Mouse (Mus musculus): ENCODE measurements at regions not wholly inside any gene's neighbourhood (a gene's known extent, or its start where the extent isn't known, plus 50 kb on each side); places are given as distances from the start of the nearest gene placed in this dataset.
A peak's percentile ranks its signal among the peaks of the same experiment; 100 is the strongest.

DNA sequence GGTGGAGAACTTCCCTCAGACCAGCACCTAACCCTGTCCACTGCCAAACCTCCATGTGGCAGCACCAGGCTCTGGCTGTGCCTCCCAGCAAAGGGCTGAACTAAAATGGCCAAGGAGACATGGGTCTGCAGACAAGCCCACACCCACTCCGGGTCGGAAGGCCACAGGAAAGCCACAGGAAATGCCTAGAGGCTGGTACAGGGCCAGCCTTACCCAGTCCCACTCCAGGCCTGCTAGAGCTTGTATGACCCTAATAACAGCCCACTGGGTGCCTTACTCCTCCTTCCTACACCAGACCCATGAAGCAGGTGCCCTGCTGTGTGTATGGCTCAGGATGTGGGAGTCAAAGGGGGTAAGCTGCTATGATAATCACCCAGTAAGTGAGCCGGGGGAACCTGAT lies 63.4 kb upstream of the Ttc34 start:
- no peaks in the 10 kb centered on the region for H3K36me3 ChIP-seq (replicated peaks; ENCODE audit: control insufficient read depth, insufficient read depth)
- ATAC-seq (ENCODE audit: low FRiP score) (no peak), DNase-seq (ENCODE audit: low spot score) (no peak)
- 84% methylated on average over 3 of the region's 3 CpGs for WGBS
- no peak overlapping the region for H3K9ac ChIP-seq
- H3K4me3 ChIP-seq (replicated peaks; ENCODE audit: low read length) = no peak overlapping the region
- H3K4me2 ChIP-seq (replicated peaks) = no peak overlapping the region
- H3K4me1 ChIP-seq (replicated peaks; ENCODE audit: control insufficient read depth, insufficient read depth, low read length) = 0 out of 2 replicates have a peak, but pooled peaks cover 4% of the 10 kb centered on the region
- no peaks in the 10 kb centered on the region for H3K27me3 ChIP-seq (ENCODE audit: control insufficient read depth, insufficient read depth, low read length)
- no peaks in the 10 kb centered on the region for H3K9me3 ChIP-seq (ENCODE audit: control insufficient read depth, low read length)
- H3K27ac ChIP-seq = no peak overlapping the region

DNA sequence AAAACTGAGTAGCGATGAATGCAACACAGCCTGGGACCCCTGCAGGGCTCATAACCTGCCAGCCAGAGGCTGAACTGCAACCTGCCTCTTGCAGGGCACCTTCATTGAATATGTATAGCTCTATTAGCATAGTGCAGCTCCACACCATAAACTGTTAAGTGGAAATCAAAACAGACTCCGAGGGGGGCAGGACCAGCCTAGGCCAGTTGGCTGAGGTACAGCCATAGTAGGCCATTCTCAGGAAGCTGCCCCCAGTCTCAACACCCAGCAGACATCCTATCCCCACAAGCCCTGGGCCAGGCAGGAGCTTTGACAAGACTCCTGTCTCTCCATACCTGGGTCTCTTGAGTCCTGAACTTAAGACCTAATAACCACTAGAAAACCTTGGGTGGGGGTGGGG lies 62.9 kb upstream of the Ttc34 start:
- Histone ChIP-seq H3K9me3 (ENCODE audit: control insufficient read depth, low read length) (no peaks in the 10 kb centered on the region), H3K4me1 (replicated peaks; ENCODE audit: control insufficient read depth, insufficient read depth, low read length) (0 out of 2 replicates have a peak, but pooled peaks cover 4% of the 10 kb centered on the region), H3K4me3 (replicated peaks; ENCODE audit: low read length) (no peak overlapping the region), H3K9ac (no peak overlapping the region), H3K27ac (no peak overlapping the region), H3K4me2 (replicated peaks) (no peak overlapping the region), H3K27me3 (ENCODE audit: control insufficient read depth, insufficient read depth, low read length) (no peaks in the 10 kb centered on the region), H3K36me3 (replicated peaks; ENCODE audit: control insufficient read depth, insufficient read depth) (no peaks in the 10 kb centered on the region)
- 45% methylated on average over 2 of the region's 2 CpGs for WGBS
- ATAC-seq (ENCODE audit: low FRiP score) (no peak), DNase-seq (ENCODE audit: low spot score) (no peak)

DNA sequence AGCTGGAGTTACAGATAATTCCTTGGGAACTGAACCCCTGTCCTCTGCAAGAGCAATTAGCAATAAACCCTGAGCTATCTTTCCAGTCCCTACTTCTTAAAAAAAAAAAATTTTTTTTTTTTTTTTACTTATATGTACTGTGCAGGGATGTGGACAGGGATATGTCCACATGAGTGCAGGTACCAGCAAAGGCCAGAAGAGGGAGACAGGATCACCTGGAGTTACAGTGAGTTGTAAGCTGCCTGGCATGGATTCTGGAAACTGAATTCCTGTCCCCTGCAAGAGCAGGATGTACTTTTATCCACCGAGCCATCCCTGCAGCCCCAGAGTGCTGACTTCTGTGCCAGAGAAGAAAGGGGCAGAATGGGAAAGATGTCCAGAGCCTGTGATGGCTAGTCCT lies 58.4 kb upstream of the Ttc34 start:
- DNase-seq (ENCODE audit: low spot score) (no peak), ATAC-seq (ENCODE audit: low FRiP score) (no peak)
- Histone ChIP-seq H3K4me2 (replicated peaks) (no peak overlapping the region), H3K9me3 (ENCODE audit: control insufficient read depth, low read length) (no peaks in the 10 kb centered on the region), H3K4me3 (replicated peaks; ENCODE audit: low read length) (no peak overlapping the region), H3K4me1 (replicated peaks; ENCODE audit: control insufficient read depth, insufficient read depth, low read length) (peaks cover 12% of the 10 kb centered on the region), H3K9ac (no peak overlapping the region), H3K36me3 (replicated peaks; ENCODE audit: control insufficient read depth, insufficient read depth) (no peaks in the 10 kb centered on the region), H3K27ac (no peak overlapping the region), H3K27me3 (ENCODE audit: control insufficient read depth, insufficient read depth, low read length) (no peaks in the 10 kb centered on the region)
- 100% methylated on average over 1 of the region's 1 CpGs for WGBS

DNA sequence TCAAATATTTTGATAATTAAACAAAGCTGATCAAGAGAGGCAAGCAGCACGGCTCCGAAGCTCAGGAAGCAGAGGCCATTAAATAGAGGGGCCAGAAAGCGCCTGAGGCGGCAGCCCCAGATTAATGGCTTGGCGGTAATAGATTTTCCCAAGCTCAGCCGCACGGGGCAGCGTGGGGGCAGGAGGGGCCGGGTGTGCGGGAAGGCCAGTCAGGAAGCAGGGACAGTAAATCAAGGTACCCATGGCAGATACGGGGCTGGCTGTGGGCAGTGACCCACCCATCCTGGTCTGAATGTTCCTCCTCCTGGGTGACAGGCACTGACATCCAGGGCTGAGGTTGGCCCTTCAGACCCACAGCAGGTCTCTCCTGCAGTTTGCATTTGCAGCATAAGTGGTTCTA lies 55.9 kb upstream of the Ttc34 start:
- H3K36me3 ChIP-seq (replicated peaks; ENCODE audit: control insufficient read depth, insufficient read depth) = no peaks in the 10 kb centered on the region
- ATAC-seq (ENCODE audit: low FRiP score) (no peak), DNase-seq (ENCODE audit: low spot score) (peak; percentile 55)
- H3K4me1 ChIP-seq (replicated peaks; ENCODE audit: control insufficient read depth, insufficient read depth, low read length) = peaks cover 12% of the 10 kb centered on the region
- 41% methylated on average over 11 of the region's 11 CpGs for WGBS
- H3K4me2 ChIP-seq (replicated peaks) = no peak overlapping the region
- H3K27ac ChIP-seq = no peak overlapping the region
- no peak overlapping the region for H3K9ac ChIP-seq
- H3K9me3 ChIP-seq (ENCODE audit: control insufficient read depth, low read length) = no peaks in the 10 kb centered on the region
- H3K4me3 ChIP-seq (replicated peaks; ENCODE audit: low read length) = no peak overlapping the region
- no peaks in the 10 kb centered on the region for H3K27me3 ChIP-seq (ENCODE audit: control insufficient read depth, insufficient read depth, low read length)

DNA sequence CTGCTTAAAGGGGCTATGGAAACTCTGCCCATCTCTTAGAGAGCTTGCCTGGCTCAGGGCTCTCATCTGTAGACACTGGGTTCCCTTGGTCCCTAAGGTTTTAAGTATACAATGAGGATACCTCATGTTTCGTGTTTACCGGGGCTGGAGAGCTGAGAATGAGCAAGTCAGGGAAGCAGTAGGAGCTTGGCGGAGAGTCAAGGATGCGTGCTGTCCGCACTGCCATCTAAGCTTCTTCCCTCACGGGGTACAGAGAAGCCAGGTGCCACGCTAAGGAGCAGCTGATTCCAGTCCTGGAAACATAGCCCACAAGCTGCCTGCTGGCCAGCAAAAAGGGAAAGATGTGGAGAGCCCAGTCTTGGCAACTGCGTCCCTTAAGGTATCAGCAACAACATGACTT lies 55.0 kb upstream of the Ttc34 start:
- WGBS = 77% methylated on average over 8 of the region's 8 CpGs
- Histone ChIP-seq H3K9me3 (ENCODE audit: control insufficient read depth, low read length) (no peaks in the 10 kb centered on the region), H3K36me3 (replicated peaks; ENCODE audit: control insufficient read depth, insufficient read depth) (no peaks in the 10 kb centered on the region), H3K27me3 (ENCODE audit: control insufficient read depth, insufficient read depth, low read length) (no peaks in the 10 kb centered on the region), H3K4me2 (replicated peaks) (no peak overlapping the region), H3K4me3 (replicated peaks; ENCODE audit: low read length) (no peak overlapping the region), H3K27ac (no peak overlapping the region), H3K4me1 (replicated peaks; ENCODE audit: control insufficient read depth, insufficient read depth, low read length) (peaks cover 12% of the 10 kb centered on the region), H3K9ac (no peak overlapping the region)
- no peak for ATAC-seq (ENCODE audit: low FRiP score)
- no peak for DNase-seq (ENCODE audit: low spot score)

DNA sequence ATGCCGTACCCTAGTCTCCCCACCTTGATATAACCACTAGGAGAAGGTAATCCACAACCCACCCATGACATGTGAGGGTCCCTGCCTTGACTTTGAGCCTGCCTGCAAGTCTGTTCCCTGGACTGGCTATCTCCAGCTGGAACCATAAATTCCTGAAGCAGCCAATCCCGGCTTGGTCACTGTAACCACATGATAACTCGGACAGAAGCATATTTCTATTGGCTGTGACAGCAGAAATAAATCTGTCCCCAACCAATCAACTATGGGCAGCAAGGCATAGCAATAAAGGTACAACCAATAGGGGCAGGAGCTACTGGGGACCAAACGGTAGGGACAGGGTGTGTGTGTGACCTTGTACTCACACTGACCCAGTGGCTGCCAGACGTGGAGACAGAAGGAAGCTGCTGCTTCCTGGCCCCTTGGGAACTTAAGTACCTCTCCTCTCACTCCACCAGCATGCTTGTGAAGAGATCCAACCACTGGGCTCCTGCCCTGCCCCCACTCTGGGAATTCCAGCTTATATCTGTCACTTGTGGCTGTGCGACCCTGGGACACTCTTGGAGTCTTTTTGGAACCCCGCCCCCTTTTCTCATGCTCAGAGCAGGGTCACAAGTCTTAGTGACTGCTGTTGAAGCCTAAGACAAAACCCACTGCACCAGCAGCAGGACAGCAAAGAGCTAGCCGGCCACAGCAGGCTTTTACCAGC lies 51.8 kb upstream of the Ttc34 start:
- no peaks in the 10 kb centered on the region for H3K27me3 ChIP-seq (ENCODE audit: control insufficient read depth, insufficient read depth, low read length)
- H3K9ac ChIP-seq = no peak overlapping the region
- no peak overlapping the region for H3K4me2 ChIP-seq (replicated peaks)
- DNase-seq (ENCODE audit: low spot score) (no peak), ATAC-seq (ENCODE audit: low FRiP score) (no peak)
- 57% methylated on average over 8 of the region's 8 CpGs for WGBS
- no peaks in the 10 kb centered on the region for H3K36me3 ChIP-seq (replicated peaks; ENCODE audit: control insufficient read depth, insufficient read depth)
- H3K4me1 ChIP-seq (replicated peaks; ENCODE audit: control insufficient read depth, insufficient read depth, low read length) = peaks cover 12% of the 10 kb centered on the region
- no peak overlapping the region for H3K27ac ChIP-seq
- no peak overlapping the region for H3K4me3 ChIP-seq (replicated peaks; ENCODE audit: low read length)
- H3K9me3 ChIP-seq (ENCODE audit: control insufficient read depth, low read length) = no peaks in the 10 kb centered on the region

DNA sequence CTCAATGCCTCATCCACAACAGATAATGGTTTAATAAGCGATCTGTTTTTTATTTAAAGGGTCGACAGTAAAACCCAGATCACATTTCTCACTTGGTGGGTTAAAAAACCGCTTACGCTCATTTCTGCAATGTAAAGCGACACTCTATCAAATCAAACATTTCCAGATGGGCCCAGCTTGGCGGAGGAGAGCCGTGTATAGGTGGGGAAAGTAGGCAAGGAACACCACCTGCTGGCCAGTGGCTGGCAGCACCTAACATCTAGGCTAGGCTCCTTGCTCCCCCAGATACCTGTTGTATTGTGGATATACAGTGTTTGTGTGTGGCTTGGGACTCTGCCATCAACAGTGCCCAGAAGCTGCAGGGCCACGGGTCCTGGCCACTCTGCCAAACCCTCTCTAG lies 50.1 kb upstream of the Ttc34 start:
- Histone ChIP-seq H3K9me3 (ENCODE audit: control insufficient read depth, low read length) (no peaks in the 10 kb centered on the region), H3K4me3 (replicated peaks; ENCODE audit: low read length) (no peak overlapping the region), H3K36me3 (replicated peaks; ENCODE audit: control insufficient read depth, insufficient read depth) (no peaks in the 10 kb centered on the region), H3K9ac (no peak overlapping the region), H3K27ac (no peak overlapping the region), H3K4me2 (replicated peaks) (no peak overlapping the region), H3K27me3 (ENCODE audit: control insufficient read depth, insufficient read depth, low read length) (no peaks in the 10 kb centered on the region), H3K4me1 (replicated peaks; ENCODE audit: control insufficient read depth, insufficient read depth, low read length) (no peaks in the 10 kb centered on the region)
- DNase-seq (ENCODE audit: low spot score) (no peak), ATAC-seq (ENCODE audit: low FRiP score) (no peak)
- WGBS = 74% methylated on average over 8 of the region's 8 CpGs

All from hindbrain, embryonic 14.5 days (tissue).